Mouse (Mus musculus): ENCODE results near the gene Otulin. TPM values are rescaled to one million over a fixed set of nuclear protein-coding genes. Genes with fewer than 3 reads are reported as not detected.

The Otulin gene
- total and polyA plus RNA-seq, 3 experiments: 40.0 to 84.8 (median 80.2) TPM

DNA sequence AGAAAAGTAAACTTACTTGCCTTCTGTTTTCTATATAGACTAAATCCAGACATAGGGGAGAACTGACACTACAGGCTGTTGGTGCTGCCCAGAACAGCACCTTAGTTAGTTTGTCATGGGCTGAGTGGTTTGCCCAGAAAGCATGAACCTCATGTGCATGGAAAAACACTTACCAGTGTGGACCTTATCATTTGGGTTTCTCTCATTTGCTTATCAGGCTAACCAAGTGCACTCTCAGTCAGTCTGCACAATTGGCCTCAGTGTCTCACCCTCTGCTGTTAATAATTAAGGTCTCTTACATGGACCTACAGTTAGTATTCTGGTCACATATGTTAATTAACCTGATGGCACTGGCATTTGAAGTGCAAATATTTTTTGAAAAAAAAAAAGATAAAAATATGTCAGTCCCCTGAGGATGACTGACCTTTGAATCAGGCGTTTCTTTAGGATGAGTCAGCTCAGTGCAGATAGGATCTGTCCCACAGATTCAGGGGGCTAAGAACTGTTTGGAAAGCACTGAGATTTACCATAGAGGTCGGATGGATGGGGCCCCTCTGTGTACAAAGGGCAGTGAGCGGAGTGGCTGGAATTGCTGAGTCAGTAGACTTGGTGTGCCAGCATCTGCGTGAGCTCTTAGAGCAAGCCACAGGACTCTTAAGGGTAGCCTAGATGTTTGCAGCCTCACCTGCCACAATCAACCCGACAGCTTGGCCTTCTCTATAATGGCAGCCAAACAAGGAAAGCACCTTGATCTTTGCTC lies 124.2 kb downstream of the Otulin start:
- Histone ChIP-seq H3K36me3 (replicated peaks in 1 of 2; ENCODE audit: control insufficient read depth in 1 of 2, insufficient read depth in 1 of 2, low read length in 1 of 2) (peaks cover 0 to 2% of the 10 kb centered on the region in 2 experiments), H3K79me2 (replicated peaks; ENCODE audit: control insufficient read depth, extremely low read depth, insufficient read depth, poor library complexity, severe bottlenecking) (no peaks in the 10 kb centered on the region), H3K9ac (ENCODE audit: insufficient read depth, low read depth) (no peak overlapping the region), H3K27me3 (replicated peaks) (no peaks in the 10 kb centered on the region), H3K4me3 (replicated peaks in 1 of 3; ENCODE audit: low read depth in 2 of 3, low read length in 2 of 3, poor library complexity in 1 of 3) (no peak overlapping the region), H3K4me2 (ENCODE audit: insufficient read depth, low read depth, poor library complexity, severe bottlenecking) (no peak overlapping the region), H3K27ac (ENCODE audit: insufficient read depth, low read depth) (no peak overlapping the region), H3K4me1 (ENCODE audit: control insufficient read depth in 1 of 2, insufficient read depth in 2 of 2) (peaks cover 0 to 10% of the 10 kb centered on the region in 2 experiments; a peak in 2 of 4 replicates), H3K9me3 (replicated peaks; ENCODE audit: low read length) (no peaks in the 10 kb centered on the region)
- TF ChIP-seq ZMIZ1 (IDR thresholded peaks at IDR 0.05; ENCODE audit: low read depth, low read length) (no peak), MEF2A (IDR thresholded peaks at IDR 0.05; ENCODE audit: borderline replicate concordance, low read depth, low read length) (no peak), CHD2 (IDR thresholded peaks at IDR 0.05; ENCODE audit: low read length) (no peak), MAFK (IDR thresholded peaks at IDR 0.05; ENCODE audit: insufficient replicate concordance, low read length) (0 out of 2 replicates have a peak, but pooled peaks have one; percentile 31), BHLHE40 (IDR thresholded peaks at IDR 0.05; ENCODE audit: low read depth, low read length) (no peak), SMC3 (IDR thresholded peaks at IDR 0.05; ENCODE audit: low read depth, low read length) (no peak), POLR2AphosphoS2 (IDR thresholded peaks at IDR 0.05; ENCODE audit: low read depth, low read length) (no peak), ZKSCAN1 (IDR thresholded peaks at IDR 0.05; ENCODE audit: borderline replicate concordance, low read depth, low read length) (no peak), RAD21 (IDR thresholded peaks at IDR 0.05; ENCODE audit: low read depth, low read length) (no peak)
- DNase-seq (ENCODE audit: extremely low read depth): no peak
- in situ Hi-C loops (cut with MboI; ENCODE audit: low pct_ligation_motif_present, low pct_unique_long_range_greater_than_20kb, low sequenced_read_pairs) (no loop called here), dilution Hi-C loops (cut with MboI; ENCODE audit: extremely low pct_ligation_motif_present, extremely low pct_unique_long_range_greater_than_20kb, low sequenced_read_pairs) (no loop called here)

DNA sequence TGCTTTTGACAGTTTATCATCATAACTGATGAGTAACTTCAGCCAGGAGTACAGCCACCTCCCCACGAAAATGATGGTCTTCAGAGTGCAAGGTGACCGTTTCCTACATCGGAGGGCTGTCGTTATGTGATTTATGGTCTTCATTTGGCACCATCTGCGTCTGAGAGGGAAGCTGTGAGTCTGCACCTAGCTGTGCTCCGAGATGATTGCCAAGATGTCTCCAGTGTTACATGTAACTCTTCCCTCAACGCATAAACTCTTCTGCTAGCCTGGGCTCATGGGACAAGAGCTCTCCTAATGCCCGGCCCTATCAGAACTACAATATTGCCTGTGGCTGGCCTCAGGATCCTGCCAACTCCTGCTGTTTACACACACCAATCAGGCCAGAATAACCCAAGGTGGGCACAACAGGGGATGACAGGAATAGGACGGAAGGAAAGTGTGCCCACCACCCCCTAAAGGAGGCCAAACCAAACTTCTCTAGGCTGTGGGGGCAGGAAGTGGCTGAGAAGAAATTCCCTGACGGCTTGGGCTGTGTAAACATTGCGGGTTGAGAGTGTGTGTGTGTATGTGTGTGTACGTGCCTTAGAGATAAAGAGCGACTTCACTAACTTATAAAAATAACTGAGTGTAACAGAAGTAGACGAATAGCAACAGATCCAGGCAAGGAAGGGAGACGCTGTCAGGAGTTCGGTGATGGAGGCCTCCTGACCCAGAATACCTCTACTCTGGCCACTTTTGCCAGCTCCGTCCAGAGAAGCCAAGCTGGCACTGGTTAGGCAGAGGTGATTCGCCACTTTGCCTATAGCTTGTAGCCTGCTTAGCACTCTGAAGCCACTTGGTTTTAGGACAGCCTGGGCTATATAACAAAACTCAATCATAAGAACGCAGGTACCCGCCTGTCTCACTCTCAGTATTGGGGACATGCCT lies 126.4 kb downstream of the Otulin start:
- dilution Hi-C loops (cut with MboI; ENCODE audit: extremely low pct_ligation_motif_present, extremely low pct_unique_long_range_greater_than_20kb, low sequenced_read_pairs) (no loop called here), in situ Hi-C loops (cut with MboI; ENCODE audit: low pct_ligation_motif_present, low pct_unique_long_range_greater_than_20kb, low sequenced_read_pairs) (no loop called here)
- H3K9me3 ChIP-seq (replicated peaks; ENCODE audit: low read length): no peaks in the 10 kb centered on the region
- H3K4me3 ChIP-seq (replicated peaks in 1 of 3; ENCODE audit: low read depth in 2 of 3, low read length in 2 of 3, poor library complexity in 1 of 3): no peak overlapping the region
- H3K79me2 ChIP-seq (replicated peaks; ENCODE audit: control insufficient read depth, extremely low read depth, insufficient read depth, poor library complexity, severe bottlenecking): no peaks in the 10 kb centered on the region
- no peak overlapping the region for H3K9ac ChIP-seq (ENCODE audit: insufficient read depth, low read depth)
- no peak for TF ChIP-seq MXI1 (IDR thresholded peaks at IDR 0.05; ENCODE audit: low read depth, low read length)
- no peak for TF ChIP-seq POLR2A (IDR thresholded peaks at IDR 0.05; ENCODE audit: low read depth, low read length)
- TF ChIP-seq ZNF384 (IDR thresholded peaks at IDR 0.05; ENCODE audit: low read depth, low read length): no peak
- TF ChIP-seq CHD2 (IDR thresholded peaks at IDR 0.05; ENCODE audit: low read length): no peak
- TF ChIP-seq RAD21 (IDR thresholded peaks at IDR 0.05; ENCODE audit: low read depth, low read length): no peak
- no peak for TF ChIP-seq ZKSCAN1 (IDR thresholded peaks at IDR 0.05; ENCODE audit: borderline replicate concordance, low read depth, low read length)
- TF ChIP-seq MAZ (IDR thresholded peaks at IDR 0.05; ENCODE audit: low read depth, low read length): no peak
- no peak for TF ChIP-seq ZC3H11A (IDR thresholded peaks at IDR 0.05; ENCODE audit: low read depth, low read length)
- no peak for TF ChIP-seq USF2 (conservative IDR thresholded peaks at IDR 0.05; ENCODE audit: low read depth, low read length)
- TF ChIP-seq RCOR1 (conservative IDR thresholded peaks at IDR 0.05; ENCODE audit: low read depth, low read length): no peak
- TF ChIP-seq CHD1 (IDR thresholded peaks at IDR 0.05; ENCODE audit: low read depth, low read length): no peak
- no peak for TF ChIP-seq UBTF (IDR thresholded peaks at IDR 0.05; ENCODE audit: low read depth, low read length)
- TF ChIP-seq MYC (IDR thresholded peaks at IDR 0.05; ENCODE audit: low read depth, low read length): no peak
- H3K4me2 ChIP-seq (ENCODE audit: insufficient read depth, low read depth, poor library complexity, severe bottlenecking): no peak overlapping the region
- no peak for DNase-seq (ENCODE audit: extremely low read depth)
- H3K36me3 ChIP-seq (replicated peaks in 1 of 2; ENCODE audit: control insufficient read depth in 1 of 2, insufficient read depth in 1 of 2, low read length in 1 of 2): no peaks in the 10 kb centered on the region
- H3K27ac ChIP-seq (ENCODE audit: insufficient read depth, low read depth): no peak overlapping the region
- no peaks in the 10 kb centered on the region for H3K27me3 ChIP-seq (replicated peaks)
- peaks cover 9 to 28% of the 10 kb centered on the region in 2 experiments for H3K4me1 ChIP-seq (ENCODE audit: control insufficient read depth in 1 of 2, insufficient read depth in 2 of 2)
